In genomic region chr11:97960907-97961306, GRCm38 (mm10) we compare ENCODE assay signal across 10 mouse cellular contexts. TPM values are rescaled to one million over a fixed set of nuclear protein-coding genes. Genes with fewer than 3 reads are reported as not detected.
DNase-seq lines count a peak whose midpoint lies in the region; ATAC-seq and TF ChIP-seq lines count a peak whose summit lies in the region.
"Had no signal": no experiment of that assay in that cellular context is flagged by ENCODE, and none has a peak within 500 bp of the region (broad histone marks: within the 10 kb centered on the region; RNA-seq: fewer than 3 reads in every experiment).

No protein-coding gene starts in this region.

- no peak for ATAC-seq in heart, postnatal 0 days (ENCODE audit: insufficient read depth, low read depth)
- ATAC-seq in stomach, postnatal 0 days (ENCODE audit: low FRiP score, low TSS enrichment), result peak; percentile 51; the same call in 1 of the 2 replicates

- no peak overlapping the region for H3K4me3 ChIP-seq in heart, postnatal 0 days (ENCODE audit: low read depth, low read length)
- H3K4me3 ChIP-seq in thymus, adult 2 months (ENCODE audit: control insufficient read depth, insufficient read depth, low read length), result no peak overlapping the region
- H3K4me3 ChIP-seq in cortical plate, adult 2 months (ENCODE audit: insufficient read depth, low read length), result no peak overlapping the region
- H3K4me3 ChIP-seq in stomach, postnatal 0 days (ENCODE audit: low read depth, low read length), result no peak overlapping the region
- H3K4me3 ChIP-seq: embryonic facial prominence, embryonic 12.5 days had no signal

- no peak overlapping the region for H3K9ac ChIP-seq in heart, postnatal 0 days (replicated peaks; ENCODE audit: low read depth, low read length)
- H3K9ac ChIP-seq in stomach, postnatal 0 days (ENCODE audit: low read length), result no peak overlapping the region
- H3K9ac ChIP-seq: embryonic facial prominence, embryonic 12.5 days had no signal

- no peak for DNase-seq in heart, postnatal 0 days (ENCODE audit: low spot score)
- DNase-seq in heart, postnatal 25 days (ENCODE audit: low spot score), result no peak
- DNase-seq in thymus, adult 2 months, result peak; percentile 39
- no peak for DNase-seq in thymus, adult 18-20 months
- peak; percentile 57 for DNase-seq in stomach, postnatal 0 days (ENCODE audit: low spot score)
- no peak for DNase-seq in frontal cortex, adult 2 months (ENCODE audit: extremely low spot score in 1 of 2, low spot score in 1 of 2)
- no peak for DNase-seq in gastrocnemius, postnatal 14 days
- DNase-seq: heart, postnatal 36 days had no signal

- no peak overlapping the region for H3K27ac ChIP-seq in heart, postnatal 0 days (ENCODE audit: low read depth)
- H3K27ac ChIP-seq in thymus, adult 2 months (ENCODE audit: control insufficient read depth, insufficient read depth, low read length), result no peak overlapping the region
- H3K27ac ChIP-seq in cortical plate, adult 2 months (ENCODE audit: insufficient read depth, low read length), result no peak overlapping the region
- H3K27ac ChIP-seq in stomach, postnatal 0 days (replicated peaks), result no peak overlapping the region
- H3K27ac ChIP-seq: embryonic facial prominence, embryonic 12.5 days had no signal

- TF ChIP-seq CTCF in heart, postnatal 0 days (IDR thresholded peaks at IDR 0.05; ENCODE audit: low read depth), result peak; percentile 35
- 0 out of 2 replicates have a peak, but pooled peaks have one; percentile 18 for TF ChIP-seq CTCF in thymus, adult 2 months (IDR thresholded peaks at IDR 0.05; ENCODE audit: borderline replicate concordance, control insufficient read depth, extremely low read depth, insufficient read depth, low read length, poor library complexity)
- TF ChIP-seq CTCF in cortical plate, adult 2 months (IDR thresholded peaks at IDR 0.05; ENCODE audit: extremely low read depth, insufficient read depth, low read length), result 0 out of 2 replicates have a peak, but pooled peaks have one; percentile 2
- peak; percentile 70 for TF ChIP-seq CTCF in stomach, postnatal 0 days (IDR thresholded peaks at IDR 0.05; ENCODE audit: low read depth)

- intact Hi-C loops in heart, postnatal 25 days (cut with DNase I), result no loop called here
- intact Hi-C loops in gastrocnemius, postnatal 14 days (cut with DNase I; ENCODE audit: low total_unique reads), result no loop called here

- H3K27me3 ChIP-seq in heart, postnatal 0 days (ENCODE audit: control insufficient read depth, insufficient read depth, low read length), result no peaks in the 10 kb centered on the region
- H3K27me3 ChIP-seq in thymus, adult 2 months (ENCODE audit: control insufficient read depth, insufficient read depth, low read length), result no peaks in the 10 kb centered on the region
- no peaks in the 10 kb centered on the region for H3K27me3 ChIP-seq in stomach, postnatal 0 days (ENCODE audit: control insufficient read depth, insufficient read depth, low read length)
- H3K27me3 ChIP-seq: embryonic facial prominence, embryonic 12.5 days had no signal

- TF ChIP-seq EP300 in heart, postnatal 0 days (IDR thresholded peaks at IDR 0.05; ENCODE audit: low read depth), result no peak
- no peak for TF ChIP-seq EP300 in stomach, postnatal 0 days (optimal IDR thresholded peaks at IDR 0.05)

- no peaks in the 10 kb centered on the region for H3K36me3 ChIP-seq in heart, postnatal 0 days (replicated peaks; ENCODE audit: control insufficient read depth, insufficient read depth, low read length)
- no peaks in the 10 kb centered on the region for H3K36me3 ChIP-seq in thymus, adult 2 months (ENCODE audit: control insufficient read depth, insufficient read depth, low read length)
- no peaks in the 10 kb centered on the region for H3K36me3 ChIP-seq in stomach, postnatal 0 days (ENCODE audit: control insufficient read depth, insufficient read depth, low read length)
- H3K36me3 ChIP-seq: embryonic facial prominence, embryonic 12.5 days had no signal

- no peak for TF ChIP-seq POLR2A in thymus, adult 2 months (IDR thresholded peaks at IDR 0.05; ENCODE audit: control insufficient read depth, extremely low read depth, insufficient read depth, low read length, poor library complexity)
- TF ChIP-seq POLR2A in cortical plate, adult 2 months (IDR thresholded peaks at IDR 0.05; ENCODE audit: extremely low read depth, insufficient read depth, low read length), result no peak

- H3K4me1 ChIP-seq in heart, postnatal 0 days (ENCODE audit: control insufficient read depth, insufficient read depth), result no peaks in the 10 kb centered on the region
- peaks cover 18% of the 10 kb centered on the region for H3K4me1 ChIP-seq in thymus, adult 2 months (replicated peaks; ENCODE audit: control insufficient read depth, insufficient read depth, low read length)
- 0 out of 2 replicates have a peak, but pooled peaks cover 1% of the 10 kb centered on the region for H3K4me1 ChIP-seq in cortical plate, adult 2 months (ENCODE audit: control insufficient read depth, insufficient read depth, low read length)
- no peaks in the 10 kb centered on the region for H3K4me1 ChIP-seq in stomach, postnatal 0 days (replicated peaks; ENCODE audit: control insufficient read depth, insufficient read depth)
- H3K4me1 ChIP-seq: embryonic facial prominence, embryonic 12.5 days had no signal

- 95% methylated on average over 1 of the region's 1 CpGs for WGBS in heart, postnatal 0 days
- WGBS in thymus, adult 2 months, result 97% methylated on average over 1 of the region's 1 CpGs
- WGBS in stomach, postnatal 0 days, result 83% methylated on average over 1 of the region's 1 CpGs

- no peaks in the 10 kb centered on the region for H3K9me3 ChIP-seq in heart, postnatal 0 days (replicated peaks; ENCODE audit: control insufficient read depth, low read length)
- H3K9me3 ChIP-seq in stomach, postnatal 0 days (ENCODE audit: control insufficient read depth, low read length), result no peaks in the 10 kb centered on the region
- H3K9me3 ChIP-seq: embryonic facial prominence, embryonic 12.5 days had no signal

- no peak overlapping the region for H3K4me2 ChIP-seq in heart, postnatal 0 days (ENCODE audit: low read depth, low read length)
- H3K4me2 ChIP-seq in stomach, postnatal 0 days (replicated peaks; ENCODE audit: low read depth), result no peak overlapping the region
- H3K4me2 ChIP-seq: embryonic facial prominence, embryonic 12.5 days had no signal

RNA-seq across cellular contexts. Expression of gene Plxdc1, which starts 25.3 kb away (rescaled TPM):
- 0.39 and 2.6 TPM in 2 replicates for total RNA-seq in heart, postnatal 0 days (2014; rRNA removed; ENCODE audit: low replicate concordance)
- polyA plus RNA-seq in heart, postnatal 0 days (2015; fragmentation: Nextera tagmentation; extraction: Ambion mirVana), result 2.1 TPM in 2 replicates
- total RNA-seq in heart, postnatal 25 days (2021), result 1 to 10 TPM; 5.4 to 6.0 TPM
- polyA plus RNA-seq in thymus, adult 2 months (2012; rRNA removed), result 77.5 and 94.1 TPM in 2 replicates
- polyA plus RNA-seq in cortical plate, adult 2 months (2012; rRNA removed), result 28.6 and 29.2 TPM in 2 replicates
- 0.40 and 0.45 TPM in 2 replicates for polyA plus RNA-seq in stomach, postnatal 0 days (2015; fragmentation: Nextera tagmentation; extraction: Ambion mirVana)
- 11.1 and 11.4 TPM in 2 replicates for polyA plus RNA-seq in frontal cortex, adult 2 months (2012; rRNA removed)
- total RNA-seq in gastrocnemius, postnatal 14 days (2021), result 1 to 10 TPM; 6.2 to 8.0 TPM

RNA-seq across cellular contexts. Expression of gene Arl5c, which starts 35.1 kb away (rescaled TPM):
- total RNA-seq in heart, postnatal 0 days (2014; rRNA removed; ENCODE audit: low replicate concordance), result 4.3 TPM in 1 of 2 replicates, not detected in the other
- polyA plus RNA-seq in heart, postnatal 0 days (2015; fragmentation: Nextera tagmentation; extraction: Ambion mirVana), result 2.9 TPM in 2 replicates
- under 1 TPM; 0.57 to 0.92 TPM for total RNA-seq in heart, postnatal 25 days (2021)
- polyA plus RNA-seq in thymus, adult 2 months (2012; rRNA removed), result 181 and 217 TPM in 2 replicates
- polyA plus RNA-seq in cortical plate, adult 2 months (2012; rRNA removed), result 2.2 and 2.6 TPM in 2 replicates
- polyA plus RNA-seq in stomach, postnatal 0 days (2015; fragmentation: Nextera tagmentation; extraction: Ambion mirVana), result 7.5 and 9.8 TPM in 2 replicates
- 3.2 and 3.4 TPM in 2 replicates for polyA plus RNA-seq in frontal cortex, adult 2 months (2012; rRNA removed)
- total RNA-seq in gastrocnemius, postnatal 14 days (2021), result under 1 TPM; 0.64 to 0.75 TPM

Comparison
In these comparisons a context has a peak if more than half of its experiments do, and no peak if none do; other contexts are left out.
1. DNase-seq: peak in thymus, adult 2 months (single experiment) and stomach, postnatal 0 days (single experiment); none in heart, postnatal 0 days (single experiment), heart, postnatal 25 days (single experiment), thymus, adult 18-20 months (0 of 2), frontal cortex, adult 2 months (0 of 2) and gastrocnemius, postnatal 14 days (single experiment).
2. CTCF ChIP-seq: peak in every context shown above with its lines; median percentile 70 in stomach, postnatal 0 days; 35 in heart, postnatal 0 days; 18 in thymus, adult 2 months; 2 in cortical plate, adult 2 months.
3. RNA of gene Arl5c, which starts 35.1 kb away (polyA plus RNA-seq): 181 to 217 TPM in thymus, adult 2 months; 7.5 to 9.8 TPM in stomach, postnatal 0 days, 3.2 to 3.4 TPM in frontal cortex, adult 2 months, 2.9 TPM in heart, postnatal 0 days and 2.2 to 2.6 TPM in cortical plate, adult 2 months; every median in the first group is over 10 times any median in the second.